Comparison of ENCODE assay signal across 10 mouse cellular contexts in genomic region chr2:19037907-19038570, GRCm38 (mm10). TPM values are rescaled to one million over a fixed set of nuclear protein-coding genes. Genes with fewer than 3 reads are reported as not detected.
A peak's percentile ranks its signal among the peaks of the same experiment; 100 is the strongest.
DNase-seq lines count a peak whose midpoint lies in the region; ATAC-seq and TF ChIP-seq lines count a peak whose summit lies in the region.
"Had no signal": no experiment of that assay in that cellular context is flagged by ENCODE, and none has a peak within 500 bp of the region (broad histone marks: within the 10 kb centered on the region; RNA-seq: fewer than 3 reads in every experiment).

No protein-coding gene starts in this region.

- no peaks in the 10 kb centered on the region for H3K4me1 ChIP-seq in lung, postnatal 0 days (ENCODE audit: insufficient read depth, low read depth, low read length)
- H3K4me1 ChIP-seq in liver, embryonic 11.5 days (replicated peaks; ENCODE audit: control insufficient read depth, insufficient read depth, low read length) = no peaks in the 10 kb centered on the region
- H3K4me1 ChIP-seq in stomach, postnatal 0 days (replicated peaks; ENCODE audit: control insufficient read depth, insufficient read depth) = no peaks in the 10 kb centered on the region
- H3K4me1 ChIP-seq: neural tube, embryonic 12.5 days had no signal

- H3K9me3 ChIP-seq in lung, postnatal 0 days (ENCODE audit: low read length) = no peaks in the 10 kb centered on the region
- no peaks in the 10 kb centered on the region for H3K9me3 ChIP-seq in liver, embryonic 11.5 days (ENCODE audit: control insufficient read depth, low read length)
- H3K9me3 ChIP-seq in stomach, postnatal 0 days (ENCODE audit: control insufficient read depth, low read length) = no peaks in the 10 kb centered on the region
- H3K9me3 ChIP-seq: neural tube, embryonic 12.5 days had no signal

- no peaks in the 10 kb centered on the region for H3K27me3 ChIP-seq in lung, postnatal 0 days (replicated peaks; ENCODE audit: insufficient read depth, low read length)
- no peaks in the 10 kb centered on the region for H3K27me3 ChIP-seq in liver, embryonic 11.5 days (replicated peaks; ENCODE audit: control insufficient read depth, insufficient read depth, low read length)
- H3K27me3 ChIP-seq in stomach, postnatal 0 days (ENCODE audit: control insufficient read depth, insufficient read depth, low read length) = no peaks in the 10 kb centered on the region
- H3K27me3 ChIP-seq: neural tube, embryonic 12.5 days had no signal

- peak; percentile 35 for ATAC-seq in lung, postnatal 0 days
- no peak for ATAC-seq in liver, embryonic 11.5 days (replicated peaks; ENCODE audit: low FRiP score)
- no peak for ATAC-seq in stomach, postnatal 0 days (ENCODE audit: low FRiP score, low TSS enrichment)

- no peak for TF ChIP-seq CTCF in lung, postnatal 0 days (IDR thresholded peaks at IDR 0.05)
- TF ChIP-seq CTCF in stomach, postnatal 0 days (IDR thresholded peaks at IDR 0.05; ENCODE audit: low read depth) = no peak

- no peak for TF ChIP-seq EP300 in lung, postnatal 0 days (IDR thresholded peaks at IDR 0.05)
- TF ChIP-seq EP300 in stomach, postnatal 0 days (optimal IDR thresholded peaks at IDR 0.05) = no peak

- no peak for DNase-seq in lung, postnatal 0 days (ENCODE audit: low spot score)
- DNase-seq in lung, adult 18-20 months = no peak
- peak; percentile 13 to 33 for DNase-seq in heart, adult 9 months (ENCODE audit: low spot score in 2 of 2)
- DNase-seq in liver, embryonic 11.5 days (ENCODE audit: low spot score) = no peak
- DNase-seq in stomach, postnatal 0 days (ENCODE audit: low spot score) = no peak
- no peak for DNase-seq in cerebellum, adult 11 months
- DNase-seq in embryo, embryonic 11 days = no peak
- DNase-seq: adrenal gland, postnatal 25 days; lung, adult 2 months had no signal

- H3K9ac ChIP-seq in lung, postnatal 0 days (replicated peaks; ENCODE audit: low read depth) = no peak overlapping the region
- no peak overlapping the region for H3K9ac ChIP-seq in liver, embryonic 11.5 days (ENCODE audit: low read depth, low read length)
- H3K9ac ChIP-seq in stomach, postnatal 0 days (ENCODE audit: low read length) = no peak overlapping the region
- H3K9ac ChIP-seq: neural tube, embryonic 12.5 days had no signal

- no peak overlapping the region for H3K27ac ChIP-seq in lung, postnatal 0 days (ENCODE audit: low read length)
- peak overlapping the region; percentile 14; the same call in 1 of the 2 replicates for H3K27ac ChIP-seq in liver, embryonic 11.5 days (ENCODE audit: low read depth, low read length)
- peak overlapping the region; percentile 36; the same call in 1 of the 2 replicates for H3K27ac ChIP-seq in stomach, postnatal 0 days (replicated peaks)
- H3K27ac ChIP-seq: neural tube, embryonic 12.5 days had no signal

- no peak overlapping the region for H3K4me3 ChIP-seq in lung, postnatal 0 days (ENCODE audit: low read depth, low read length)
- no peak overlapping the region for H3K4me3 ChIP-seq in liver, embryonic 11.5 days (ENCODE audit: low read depth, low read length)
- H3K4me3 ChIP-seq in stomach, postnatal 0 days (ENCODE audit: low read depth, low read length) = no peak overlapping the region
- H3K4me3 ChIP-seq: neural tube, embryonic 12.5 days had no signal

- no peaks in the 10 kb centered on the region for H3K36me3 ChIP-seq in lung, postnatal 0 days (ENCODE audit: insufficient read depth, low read length)
- H3K36me3 ChIP-seq in liver, embryonic 11.5 days (ENCODE audit: control insufficient read depth, insufficient read depth, low read length) = no peaks in the 10 kb centered on the region
- H3K36me3 ChIP-seq in stomach, postnatal 0 days (ENCODE audit: control insufficient read depth, insufficient read depth, low read length) = no peaks in the 10 kb centered on the region
- H3K36me3 ChIP-seq: neural tube, embryonic 12.5 days had no signal

- 46% methylated on average over 4 of the region's 4 CpGs for WGBS in lung, postnatal 0 days
- WGBS in liver, embryonic 11.5 days = 61% methylated on average over 4 of the region's 4 CpGs
- WGBS in stomach, postnatal 0 days = 49% methylated on average over 4 of the region's 4 CpGs

- no peak overlapping the region for H3K4me2 ChIP-seq in lung, postnatal 0 days (replicated peaks; ENCODE audit: low read depth, low read length)
- no peak overlapping the region for H3K4me2 ChIP-seq in liver, embryonic 11.5 days
- H3K4me2 ChIP-seq in stomach, postnatal 0 days (replicated peaks; ENCODE audit: low read depth) = no peak overlapping the region
- H3K4me2 ChIP-seq: neural tube, embryonic 12.5 days had no signal

RNA-seq across cellular contexts. Expression of gene 4930426L09Rik, which starts 39.9 kb away (rescaled TPM):
- 0.45 and 0.55 TPM in 2 replicates for polyA plus RNA-seq in lung, postnatal 0 days (2015; fragmentation: Nextera tagmentation; extraction: Ambion mirVana)
- polyA plus RNA-seq in liver, embryonic 11.5 days (2014; fragmentation: Nextera tagmentation; extraction: Ambion mirVana) = 0.21 and 0.48 TPM in 2 replicates
- polyA plus RNA-seq in stomach, postnatal 0 days (2015; fragmentation: Nextera tagmentation; extraction: Ambion mirVana) = 0.44 and 0.93 TPM in 2 replicates

RNA-seq across cellular contexts. Expression of gene Pip4k2a, which starts 40.1 kb away (rescaled TPM):
- 5.0 and 6.6 TPM in 2 replicates for polyA plus RNA-seq in lung, postnatal 0 days (2015; fragmentation: Nextera tagmentation; extraction: Ambion mirVana)
- 20.1 and 20.5 TPM in 2 replicates for polyA plus RNA-seq in liver, embryonic 11.5 days (2014; fragmentation: Nextera tagmentation; extraction: Ambion mirVana)
- 4.5 and 4.8 TPM in 2 replicates for polyA plus RNA-seq in stomach, postnatal 0 days (2015; fragmentation: Nextera tagmentation; extraction: Ambion mirVana)

Comparison
In these comparisons a context has a peak if more than half of its experiments do, and no peak if none do; other contexts are left out.
1. DNase-seq: peak in heart, adult 9 months (2 of 2); none in lung, postnatal 0 days (single experiment), lung, adult 18-20 months (0 of 2), liver, embryonic 11.5 days (single experiment), stomach, postnatal 0 days (single experiment), cerebellum, adult 11 months (single experiment) and embryo, embryonic 11 days (single experiment).